Mouse (Mus musculus) gastrocnemius, postnatal 36 days (tissue): ENCODE data around the gene Camkk2. TPM values are rescaled to one million over a fixed set of nuclear protein-coding genes. Genes with fewer than 3 reads are reported as not detected.

Experiments
- DNase-seq, 2 experiments: peaks; one replicate each; pipeline ENCODE4 v3.0.0; 2022
- intact Hi-C: fragments of 180-260 bp; cut with DNase I; formaldehyde crosslinking; loops from one replicate; pipeline ENCODE4 v1.15.1; 2025
- total RNA-seq, 2 experiments: library from RNA; stranded (reverse); gene quantifications; 2 replicates each; pipeline ENCODE4 v1.2.3; 2021

Camkk2 gene
- total RNA-seq, 2 experiments from 2014 or later, result 5.1 to 5.2 TPM

DNA sequence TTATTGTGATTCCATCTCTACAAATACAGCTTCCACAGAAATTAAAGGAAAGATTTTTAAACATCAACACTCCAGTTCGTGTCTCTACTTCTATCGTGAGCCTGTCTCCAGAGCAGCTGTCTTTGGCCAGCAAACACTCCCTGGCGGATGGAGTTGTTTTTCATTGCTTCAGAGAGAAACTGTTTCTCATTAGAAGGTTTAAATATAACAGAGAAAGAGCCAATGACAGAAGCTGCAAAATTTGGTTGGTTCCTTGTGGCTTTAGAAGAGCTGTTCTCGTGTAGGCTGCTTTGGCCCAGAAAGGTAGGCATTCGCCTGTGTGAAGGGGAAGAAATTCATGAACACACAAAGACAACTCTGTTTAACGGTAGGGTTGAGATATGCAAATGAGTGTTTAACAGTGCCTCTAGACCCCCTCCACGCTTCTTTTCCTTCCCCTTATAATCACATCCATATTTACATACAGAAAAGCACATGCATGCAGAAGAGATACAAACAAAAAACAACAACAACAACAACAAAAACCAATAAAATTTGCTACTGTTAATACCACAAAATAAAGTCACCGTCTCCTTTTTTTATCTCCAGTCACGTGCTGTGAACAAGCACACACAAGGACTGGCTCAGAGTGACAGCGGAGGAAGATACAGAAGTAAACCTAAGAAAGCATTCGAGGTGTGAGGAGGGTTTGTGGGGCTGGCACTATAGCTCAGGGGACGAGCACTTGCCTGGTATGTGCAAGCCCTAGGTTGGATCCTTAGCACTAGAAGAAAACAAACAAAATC lies 7.0 kb upstream of the Camkk2 start:
- DNase-seq, result no peak
- intact Hi-C loops, result no loop called here

DNA sequence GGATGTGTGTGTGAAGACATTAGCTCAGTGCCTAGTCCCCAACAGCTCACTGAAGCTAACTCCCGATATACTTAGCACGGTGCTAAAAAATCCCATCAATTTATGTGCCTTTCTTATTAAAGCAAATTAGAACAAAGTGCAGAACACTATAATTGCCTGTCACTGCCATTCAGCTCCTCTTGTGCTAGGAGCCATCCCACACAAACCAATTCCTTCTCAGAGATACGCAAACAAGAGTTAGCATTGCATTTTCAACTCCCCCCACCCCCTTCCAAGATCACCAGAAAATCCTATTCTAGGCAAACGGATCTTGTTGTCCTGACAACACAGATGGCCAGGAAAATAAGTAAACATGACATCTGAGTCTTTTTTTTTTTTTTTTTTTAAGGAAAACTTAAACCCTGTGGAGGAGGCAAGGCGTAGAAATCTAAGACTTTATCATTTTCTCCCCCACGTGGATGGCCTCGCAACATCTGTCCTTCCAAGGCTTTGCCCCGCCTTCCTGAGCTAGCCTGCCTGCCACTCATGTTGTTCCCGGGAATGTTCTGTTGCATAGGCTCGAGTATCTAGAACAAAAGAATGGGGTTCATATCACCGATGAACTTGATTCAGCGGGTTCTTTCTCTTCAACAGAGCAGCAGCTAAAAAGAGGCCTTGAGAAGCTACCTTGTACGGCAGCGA lies 4.7 kb upstream of the Camkk2 start:
- intact Hi-C loops, result no loop called here
- DNase-seq, result no peak

DNA sequence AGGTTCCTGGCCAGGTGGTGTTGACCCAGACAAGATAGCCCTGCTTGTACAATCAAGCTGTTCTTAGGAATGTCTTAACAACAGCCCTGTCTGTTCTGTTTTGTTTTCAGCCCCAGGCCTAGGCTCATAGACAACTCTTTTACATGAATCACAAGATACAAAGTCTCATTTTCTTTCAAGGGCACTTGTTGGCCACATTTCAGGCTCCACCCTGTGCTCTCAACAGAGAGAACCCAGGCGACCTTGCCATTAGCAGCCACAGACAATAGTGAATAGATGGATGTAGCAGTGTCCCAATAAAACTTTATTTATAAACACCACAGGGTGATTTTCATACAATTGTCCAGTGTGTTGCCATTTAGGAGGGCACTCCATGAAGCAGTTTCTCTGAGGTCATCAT lies 2.9 kb upstream of the Camkk2 start:
- intact Hi-C loops, result no loop called here
- no peak for DNase-seq

DNA sequence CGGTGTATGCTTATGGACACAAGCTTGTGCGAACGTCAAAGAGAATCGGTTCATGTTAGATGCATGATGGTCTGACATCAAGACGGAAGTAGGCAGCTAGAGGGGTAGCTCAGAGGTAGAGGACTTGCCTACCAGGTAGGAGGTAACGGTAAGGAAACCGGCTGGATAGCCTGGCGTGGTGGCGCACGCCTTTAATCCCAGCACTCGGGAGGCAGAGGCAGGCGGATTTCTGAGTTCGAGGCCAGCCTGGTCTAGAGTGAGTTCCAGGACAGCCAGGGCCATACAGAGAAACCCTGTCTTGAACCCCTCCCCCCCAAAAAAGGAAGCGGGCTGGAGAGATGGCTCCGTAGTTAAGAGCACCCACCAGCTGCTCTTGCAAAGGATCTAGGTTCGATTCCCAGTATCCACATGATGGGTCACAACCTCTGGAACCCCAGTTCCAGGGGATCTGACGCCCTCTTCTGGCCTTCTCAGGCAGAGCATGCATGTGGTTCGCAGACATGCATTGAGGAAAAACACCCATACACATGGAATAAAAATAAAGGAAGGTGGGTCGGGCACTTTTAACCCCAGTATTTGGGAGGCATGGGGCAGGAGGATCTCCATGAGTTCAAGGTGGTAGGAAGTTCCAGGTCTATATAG lies 1.7 kb upstream of the Camkk2 start:
- intact Hi-C loops, result no loop called here
- no peak for DNase-seq

DNA sequence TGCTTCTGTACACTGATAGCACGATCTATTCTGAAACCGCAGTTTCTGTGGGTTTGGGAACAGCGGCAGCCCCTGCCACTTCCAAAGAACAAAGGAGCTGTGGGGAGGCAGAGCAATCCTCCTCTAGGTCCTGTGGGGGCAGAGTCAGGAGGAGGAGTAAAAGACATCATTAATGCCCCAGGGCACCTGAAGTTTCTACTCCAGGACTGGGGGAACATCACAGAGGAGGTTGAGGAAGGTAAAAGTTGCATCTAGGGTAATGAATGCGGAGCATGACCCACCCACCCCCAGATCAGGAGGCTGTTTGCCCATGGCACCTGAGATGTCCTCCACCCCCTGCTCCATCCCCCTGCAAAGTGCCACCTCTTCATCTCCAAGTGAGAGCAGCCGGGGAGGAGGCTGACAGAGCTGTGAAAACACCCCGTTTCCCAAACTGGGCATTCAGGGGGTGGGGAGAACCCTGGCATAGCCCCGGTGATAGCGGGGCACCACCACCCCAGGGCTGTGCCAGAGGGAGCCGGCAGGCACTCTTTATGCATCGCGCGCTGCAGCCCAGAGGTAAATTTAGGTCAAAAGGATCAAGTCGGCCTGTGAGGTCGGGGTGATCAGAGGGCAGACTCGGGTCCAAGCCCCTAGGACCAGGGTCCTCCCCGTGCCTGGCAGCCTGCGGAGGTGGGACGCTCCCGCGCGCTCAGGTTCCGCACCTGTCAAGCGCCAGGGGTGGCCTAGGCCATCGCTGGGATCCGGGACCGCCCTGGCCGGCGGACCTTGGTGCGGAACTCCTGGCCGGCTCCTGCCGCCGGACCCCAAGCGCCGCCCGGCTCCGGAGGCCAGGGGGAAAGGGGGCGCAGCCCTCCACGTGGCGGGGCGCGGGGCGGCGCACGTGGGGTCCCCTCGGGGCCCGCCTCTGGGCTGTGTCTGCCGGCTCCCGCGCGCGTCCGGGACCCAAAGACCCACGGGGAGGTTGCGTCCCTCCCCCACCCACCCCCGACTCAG lies 680 bp downstream of the Camkk2 start:
- intact Hi-C loops, result no loop called here
- DNase-seq, result no peak

DNA sequence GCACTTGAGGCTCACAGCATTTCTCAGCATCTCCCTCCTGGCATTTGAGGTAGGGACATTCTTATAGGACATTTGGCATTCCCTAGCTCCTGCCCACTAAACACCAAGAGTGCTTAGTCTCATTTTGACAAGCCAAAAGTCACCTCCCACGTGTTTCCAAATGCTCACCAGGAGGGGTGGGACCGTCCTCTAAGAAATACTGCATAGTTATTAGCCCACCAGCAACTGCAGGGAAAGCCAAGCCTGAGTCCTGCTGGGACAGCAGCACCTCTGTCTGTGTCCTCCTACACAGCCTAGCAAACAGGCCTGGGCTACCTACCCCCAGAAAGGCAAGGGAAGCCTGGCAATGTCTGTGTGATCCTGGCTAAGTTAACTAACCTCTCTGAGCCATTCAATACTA lies 1.9 kb downstream of the Camkk2 start:
- DNase-seq, result no peak
- intact Hi-C loops, result no loop called here

DNA sequence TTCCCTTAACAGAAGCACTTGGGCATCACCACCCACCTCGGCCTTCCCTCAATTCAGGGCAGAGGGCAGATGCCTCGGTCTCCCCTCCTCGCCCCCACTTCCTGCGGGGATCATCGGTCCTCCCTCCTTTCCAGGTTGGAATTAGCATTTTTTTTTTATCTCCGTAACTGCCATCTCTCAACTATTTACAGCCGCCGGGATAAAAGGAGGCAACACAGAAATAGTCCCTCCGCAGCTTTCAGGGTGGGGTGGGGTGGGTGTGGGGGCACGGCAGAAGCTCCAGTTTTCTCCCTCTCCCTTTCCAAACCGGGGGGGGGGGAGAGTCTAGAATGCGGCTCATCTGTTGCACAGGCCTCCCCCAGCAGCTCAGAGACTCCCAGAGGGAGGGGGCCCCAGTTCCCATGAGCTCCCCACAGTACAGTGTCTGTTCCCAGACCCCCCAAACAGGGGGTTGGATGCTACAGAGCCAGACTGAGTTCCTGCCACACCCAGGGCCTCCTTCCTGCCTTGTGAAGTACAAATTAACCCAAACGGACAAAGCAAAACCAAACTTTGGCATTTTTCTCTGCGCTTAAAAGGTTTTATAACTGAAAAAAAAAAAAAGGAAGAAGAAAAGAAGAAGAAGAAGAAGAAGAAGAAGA lies 3.4 kb downstream of the Camkk2 start:
- DNase-seq, result no peak

DNA sequence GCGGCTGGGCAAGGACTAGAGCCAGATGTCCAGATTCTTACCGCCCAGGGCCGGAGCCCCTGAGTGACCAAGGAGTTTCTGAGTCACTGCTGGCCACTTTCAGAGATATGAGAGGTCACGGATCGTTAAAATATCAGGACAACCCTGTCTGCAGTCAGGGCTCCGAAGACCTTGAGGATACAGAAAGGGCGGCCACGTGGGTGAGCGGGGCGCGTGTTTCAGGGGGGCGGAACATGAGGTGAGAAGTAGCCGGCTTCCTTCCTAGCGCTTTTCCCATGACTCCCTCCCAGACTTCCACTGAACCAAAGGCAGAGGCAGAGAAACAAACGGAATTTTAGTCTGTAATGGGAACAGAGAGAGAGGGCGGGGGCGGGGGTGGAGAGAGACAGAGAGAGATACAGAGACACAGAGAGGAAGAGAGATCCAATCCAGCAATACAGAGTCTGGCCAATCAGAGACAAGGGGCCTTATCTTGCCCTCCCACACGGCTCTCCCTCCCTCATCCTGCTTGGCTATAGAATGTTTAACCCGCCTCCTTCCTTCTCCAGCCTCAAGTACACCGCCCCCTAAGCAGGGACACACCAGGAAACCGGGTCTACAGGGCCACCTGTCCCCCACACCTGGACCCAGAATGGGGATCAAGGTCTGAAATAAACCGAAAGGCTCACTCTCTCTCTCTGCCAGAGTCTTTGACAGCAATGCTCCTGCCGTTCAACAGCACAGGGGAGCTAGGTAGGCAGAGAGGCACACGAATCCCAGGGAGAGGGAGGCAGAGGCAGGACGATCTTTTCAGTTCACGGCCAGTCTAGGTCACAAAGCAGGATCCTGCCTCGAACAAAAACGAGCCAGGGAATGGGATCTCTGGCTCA lies 4.2 kb downstream of the Camkk2 start:
- intact Hi-C loops, result no loop called here
- DNase-seq, result no peak

More for the DNA sequence above, 3.4 kb downstream of the Camkk2 start:
- intact Hi-C loops, result no loop called here

DNA sequence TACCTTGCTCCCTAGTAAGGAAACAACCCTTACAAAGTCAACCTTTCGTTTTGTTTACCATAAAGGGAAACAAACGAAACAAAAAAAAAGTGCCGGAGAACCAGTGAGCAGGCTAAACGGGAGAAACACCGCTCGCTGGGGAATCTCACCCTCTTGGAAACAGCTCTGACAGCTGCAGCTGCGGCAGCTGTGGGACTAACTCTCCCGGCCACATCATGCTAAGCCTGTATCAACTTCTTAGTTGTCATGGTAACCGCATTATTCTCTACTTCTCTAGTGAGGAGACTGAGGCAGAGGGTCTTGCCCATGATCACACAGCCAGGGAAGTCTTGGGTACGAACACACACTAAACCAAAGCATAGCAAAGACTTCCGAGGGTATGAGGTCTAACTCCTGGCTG lies 5.5 kb downstream of the Camkk2 start:
- intact Hi-C loops, result no loop called here

DNA sequence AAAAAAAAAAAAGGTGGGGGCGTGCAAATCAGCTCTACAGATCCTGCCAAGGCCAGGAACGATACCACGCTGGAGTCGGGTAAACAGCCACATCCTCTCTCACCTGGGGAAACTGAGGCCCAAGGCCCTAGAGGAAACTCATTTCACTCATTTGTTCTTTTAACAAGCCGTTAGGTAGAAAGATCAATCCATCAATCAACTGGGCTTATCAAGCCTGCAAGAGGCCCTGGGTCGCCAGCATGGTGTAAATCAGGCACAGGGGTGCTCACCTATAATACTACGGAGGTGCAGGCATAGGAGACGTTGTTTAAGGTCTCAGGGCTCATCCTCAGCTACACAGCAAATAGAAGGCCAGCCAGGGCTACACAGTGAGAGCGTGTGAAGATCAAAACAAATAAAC lies 7.8 kb downstream of the Camkk2 start:
- no peak for DNase-seq
- intact Hi-C loops, result no loop called here

More for the DNA sequence above, 5.5 kb downstream of the Camkk2 start:
- no peak for DNase-seq

DNA sequence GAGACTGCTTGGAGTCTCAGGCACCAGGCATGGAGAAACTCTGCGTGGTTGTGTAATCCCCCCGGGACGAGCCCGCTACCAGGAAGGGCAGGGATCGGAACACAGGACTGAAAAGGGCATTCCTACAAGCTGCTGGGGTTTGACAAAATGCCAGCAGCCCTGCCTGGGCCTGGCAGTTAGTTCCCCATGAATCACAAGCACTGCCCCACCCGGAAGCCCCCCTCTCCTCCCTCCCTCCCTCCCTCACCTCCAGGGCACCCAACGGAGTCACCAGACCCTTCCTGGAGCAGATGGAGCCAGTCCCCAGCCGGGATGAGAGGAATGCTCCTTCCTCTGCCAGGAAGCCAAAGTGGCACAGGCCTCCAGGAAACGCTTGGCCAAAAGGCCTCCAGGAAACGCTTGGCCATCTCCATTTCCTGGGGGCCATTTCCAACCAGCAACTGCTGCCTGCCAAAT lies 8.4 kb downstream of the Camkk2 start:
- peak; percentile 72 to 78 for DNase-seq
- intact Hi-C loops, result no loop called here

DNA sequence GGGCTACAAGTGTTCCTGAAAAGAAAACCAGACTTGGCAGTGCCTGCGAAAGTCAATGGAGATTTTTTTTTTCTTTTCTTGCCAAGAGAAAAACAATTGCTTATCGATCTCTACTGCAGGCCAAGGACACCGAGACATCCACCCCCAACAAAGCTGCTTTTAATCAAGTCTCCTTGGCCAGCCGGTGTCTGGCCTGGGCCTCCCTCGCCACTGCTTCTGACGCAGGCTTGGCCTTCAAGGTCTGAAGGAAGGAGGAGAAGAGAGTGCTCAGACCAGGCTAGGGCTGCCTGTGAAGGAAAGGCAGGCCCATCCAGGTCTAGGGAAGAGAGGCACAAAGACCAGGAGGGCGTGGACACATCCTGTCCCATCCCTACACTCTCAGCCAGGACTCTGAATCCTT lies 8.9 kb downstream of the Camkk2 start:
- intact Hi-C loops, result no loop called here
- peak; percentile 34 to 50 for DNase-seq

DNA sequence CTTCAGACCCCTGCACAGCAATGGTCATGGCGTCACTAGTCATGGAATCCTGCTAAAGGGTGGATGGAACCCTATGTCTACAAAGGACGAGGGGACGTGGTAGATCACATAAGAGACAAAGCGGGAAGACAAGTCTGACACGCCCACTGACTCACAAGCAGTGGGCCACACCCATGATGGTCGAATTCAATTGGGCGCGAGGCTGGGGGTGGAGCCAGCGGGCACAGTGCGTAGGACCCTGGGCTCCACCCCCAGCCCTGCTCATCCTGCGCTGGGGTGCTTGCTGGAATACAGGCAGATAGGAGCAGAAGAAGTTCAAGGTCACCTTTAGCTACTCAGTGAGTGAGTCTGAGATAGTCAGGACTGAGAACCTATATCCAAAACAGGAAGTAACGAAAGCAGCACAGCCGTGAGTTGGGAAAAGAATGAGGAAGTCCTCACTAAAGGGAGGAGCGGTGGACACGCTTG lies 10.1 kb downstream of the Camkk2 start:
- no peak for DNase-seq
- intact Hi-C loops, result loop anchor here (2.0 kb wide), 1 partner anchor 20 kb away; no protein-coding TSS in a partner anchor

DNA sequence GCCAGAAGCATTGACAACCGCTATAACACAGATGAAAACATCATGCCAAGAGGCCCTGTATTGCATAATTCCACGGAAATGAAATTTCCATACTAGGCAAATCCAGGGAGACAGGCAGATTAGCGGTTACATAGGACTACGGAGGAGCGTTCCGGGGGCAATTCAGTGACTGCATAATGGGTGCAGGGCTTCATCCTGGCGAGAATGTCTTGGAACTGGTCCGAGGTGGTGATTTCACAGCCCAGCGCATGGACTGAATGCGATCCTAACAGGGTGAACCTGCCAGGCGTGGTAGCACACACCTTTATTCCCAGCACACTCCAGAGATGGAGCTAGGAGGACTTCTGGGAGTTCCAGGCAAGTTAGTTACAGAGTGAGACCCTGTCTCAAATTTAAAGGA lies 11.9 kb downstream of the Camkk2 start:
- intact Hi-C loops, result no loop called here

DNA sequence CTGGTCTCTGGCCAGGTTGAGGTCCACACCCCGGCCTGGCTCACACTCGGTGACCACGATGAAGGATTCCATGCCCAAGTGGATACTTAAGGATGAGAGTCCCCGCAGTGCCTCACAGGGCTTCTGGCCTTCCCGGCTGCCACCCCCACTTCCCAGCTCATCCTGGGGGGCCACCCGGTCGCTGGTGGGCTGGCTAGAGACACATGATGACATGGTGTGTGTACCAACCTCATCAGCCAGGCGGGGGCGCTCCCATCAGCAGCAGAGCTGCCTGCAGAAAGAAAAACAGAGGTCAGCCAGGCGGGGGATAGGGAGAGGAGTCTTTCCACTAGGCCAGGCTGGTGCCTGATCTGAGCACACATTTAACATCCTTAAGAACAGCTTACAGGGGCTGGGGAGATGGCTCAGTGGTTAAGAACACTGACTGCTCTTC lies 15.2 kb downstream of the Camkk2 start:
- intact Hi-C loops, result no loop called here
- DNase-seq, result no peak

More for the DNA sequence above, 11.9 kb downstream of the Camkk2 start:
- no peak for DNase-seq

DNA sequence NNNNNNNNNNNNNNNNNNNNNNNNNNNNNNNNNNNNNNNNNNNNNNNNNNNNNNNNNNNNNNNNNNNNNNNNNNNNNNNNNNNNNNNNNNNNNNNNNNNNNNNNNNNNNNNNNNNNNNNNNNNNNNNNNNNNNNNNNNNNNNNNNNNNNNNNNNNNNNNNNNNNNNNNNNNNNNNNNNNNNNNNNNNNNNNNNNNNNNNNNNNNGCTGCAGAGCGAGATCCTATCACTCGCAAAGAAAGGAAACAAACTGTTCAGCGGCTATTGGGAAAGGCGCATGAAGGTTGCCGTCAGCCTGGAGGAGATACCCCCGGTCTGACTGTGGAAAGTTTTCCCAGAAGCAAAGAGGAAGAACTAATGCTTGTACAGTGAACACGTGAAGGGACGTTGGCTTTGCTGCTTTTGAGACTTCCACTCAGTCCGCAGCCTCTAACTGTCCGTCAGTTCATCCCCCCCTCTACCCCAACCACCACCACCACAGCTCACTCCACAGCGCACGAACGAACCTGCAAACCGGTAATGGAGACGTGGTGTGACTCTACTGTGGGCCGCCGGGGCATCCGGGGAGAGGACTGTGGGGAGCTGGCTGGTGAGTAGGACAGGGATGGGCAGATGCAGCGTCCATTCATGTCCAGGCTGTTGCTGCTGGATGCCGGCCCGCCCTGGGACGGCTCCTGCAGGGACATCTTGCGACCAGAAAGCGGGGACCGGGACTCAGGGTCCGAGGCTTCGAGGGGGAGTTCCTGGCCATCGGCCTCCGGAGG lies 15.8 kb downstream of the Camkk2 start:
- no peak for DNase-seq
- intact Hi-C loops, result no loop called here

DNA sequence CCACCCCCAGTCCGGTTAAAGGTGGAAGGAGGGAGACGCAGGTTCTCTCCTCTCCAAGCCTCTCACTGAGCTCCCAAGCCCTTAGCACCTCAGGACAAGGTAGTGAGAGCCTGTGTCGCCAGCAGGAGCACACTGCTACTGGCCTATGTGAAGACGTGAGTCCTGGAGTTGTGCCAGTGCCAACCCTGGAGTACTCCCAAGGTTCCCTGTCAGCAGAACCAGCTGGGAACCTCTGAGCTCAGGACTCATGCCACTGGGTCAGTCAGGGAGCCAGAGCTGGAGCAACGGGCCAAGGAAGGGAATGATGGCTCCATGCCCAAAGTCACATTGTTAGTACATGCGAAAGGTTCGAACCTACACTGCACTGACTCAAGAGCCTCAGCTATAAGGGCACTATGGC lies 22.5 kb downstream of the Camkk2 start:
- intact Hi-C loops, result no loop called here
- peak; percentile 55 to 56 for DNase-seq

DNA sequence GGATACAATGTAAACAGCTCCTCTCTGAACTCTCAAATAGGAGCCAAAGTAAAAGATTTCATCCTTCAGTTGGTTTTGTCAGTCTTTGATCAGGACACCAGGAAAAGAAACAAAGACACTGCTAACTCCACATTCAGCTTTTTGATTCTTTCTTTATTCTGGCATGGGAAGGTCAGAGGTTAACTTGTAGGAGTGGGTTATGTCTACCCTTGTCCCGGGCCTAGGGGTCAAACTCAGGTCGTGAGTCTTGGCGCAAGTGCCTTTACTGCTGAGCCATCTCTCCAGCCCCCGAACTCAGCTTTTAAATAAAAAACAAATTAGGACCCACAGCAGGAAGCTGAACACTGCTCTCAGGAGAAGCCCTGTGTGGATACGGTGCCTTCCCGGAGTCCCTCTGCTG lies 23.1 kb downstream of the Camkk2 start:
- DNase-seq, result no peak
- intact Hi-C loops, result no loop called here
